Mouse (Mus musculus) ES-Bruce4 (cell line): Measurements from ENCODE around the gene Dlg1.

Experiments
- CTCF ChIP-seq: IDR thresholded peaks from one replicate; pipeline ENCODE4 v1.8.1; 2011; ENCODE audit warnings: low read depth, low read length
- EP300 ChIP-seq: IDR thresholded peaks from 2 replicates; pipeline ENCODE4 v1.6.1; 2011; ENCODE audit warnings: low read depth, low read length; ENCODE audit not compliant: insufficient read depth
- POLR2A ChIP-seq: IDR thresholded peaks from one replicate; pipeline ENCODE4 v1.8.1; 2011; ENCODE audit warnings: low read length; ENCODE audit not compliant: insufficient read depth

DNA sequence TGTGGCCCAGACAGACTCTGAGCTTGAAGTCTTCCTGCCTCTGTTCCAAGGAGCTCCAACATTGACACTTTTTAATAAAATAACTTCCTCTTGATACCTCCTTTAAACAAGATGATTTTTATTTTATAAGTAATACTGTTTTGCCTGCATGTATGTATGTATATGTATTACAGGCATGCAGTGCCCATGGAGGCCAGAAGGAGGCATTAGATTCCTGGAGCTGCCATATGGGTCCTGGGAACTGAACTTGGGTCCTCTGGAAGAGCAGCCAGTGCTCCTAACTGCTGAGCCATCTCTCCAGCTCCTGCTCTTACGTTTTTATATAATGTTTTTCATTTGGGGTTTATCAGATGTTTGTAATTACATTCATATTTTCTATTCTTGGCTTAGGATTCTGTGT, 9.0 kb downstream of the Dlg1 start:
- no peak for TF ChIP-seq CTCF
- TF ChIP-seq POLR2A = no peak
- TF ChIP-seq EP300 = no peak
